ENCODE assay signal across 8 mouse cellular contexts in genomic region chr11:48774443-48775298, GRCm38 (mm10). TPM values are rescaled to one million over a fixed set of nuclear protein-coding genes. Genes with fewer than 3 reads are reported as not detected.
DNase-seq lines count a peak whose midpoint lies in the region; ATAC-seq and TF ChIP-seq lines count a peak whose summit lies in the region.

No protein-coding gene starts in this region.

- H3K36me3 ChIP-seq in heart, embryonic 14.5 days (ENCODE audit: control insufficient read depth, insufficient read depth, low read length) = no peaks in the 10 kb centered on the region
- no peaks in the 10 kb centered on the region for H3K36me3 ChIP-seq in neural tube, embryonic 13.5 days

- TF ChIP-seq POLR2A in lung, adult 2 months (IDR thresholded peaks at IDR 0.05; ENCODE audit: borderline replicate concordance, extremely low read depth, low read depth, low read length) = no peak

- H3K4me1 ChIP-seq in heart, embryonic 14.5 days (ENCODE audit: control insufficient read depth in 2 of 2, insufficient read depth in 2 of 2, low read length in 2 of 2) = no peaks in the 10 kb centered on the region
- H3K4me1 ChIP-seq in lung, adult 2 months (ENCODE audit: control insufficient read depth, insufficient read depth, low read length) = no peaks in the 10 kb centered on the region
- peaks cover 5% of the 10 kb centered on the region; the same call in 1 of the 2 replicates for H3K4me1 ChIP-seq in neural tube, embryonic 13.5 days (replicated peaks)

- H3K9ac ChIP-seq in heart, embryonic 14.5 days (ENCODE audit: low read length) = no peak overlapping the region
- no peak overlapping the region for H3K9ac ChIP-seq in neural tube, embryonic 13.5 days

- WGBS in heart, embryonic 14.5 days = 37% methylated on average over 17 of the region's 17 CpGs
- WGBS in lung, adult 2 months = 31% methylated on average over 17 of the region's 17 CpGs
- WGBS in neural tube, embryonic 13.5 days = 40% methylated on average over 17 of the region's 17 CpGs

- no peaks in the 10 kb centered on the region for H3K27me3 ChIP-seq in heart, embryonic 14.5 days (ENCODE audit: control insufficient read depth, insufficient read depth, low read length)
- no peaks in the 10 kb centered on the region for H3K27me3 ChIP-seq in neural tube, embryonic 13.5 days

- DNase-seq in A20 (ENCODE audit: low read depth, low spot score) = peak; percentile 67
- DNase-seq in CD8-positive naive resting alpha-beta T cell, adult 2 months (ENCODE audit: low read depth in 2 of 2, low spot score in 2 of 2) = peak; percentile 34 to 56
- DNase-seq in kidney, postnatal 14 days = peak; percentile 58
- peak; percentile 44 for DNase-seq in lung, adult 2 months
- DNase-seq in urinary bladder, postnatal 4 days (ENCODE audit: low spot score in 2 of 2) = no peak

- peak; percentile 23; the same call in 1 of the 2 replicates for TF ChIP-seq CTCF in lung, adult 2 months (IDR thresholded peaks at IDR 0.05; ENCODE audit: insufficient read depth, low read length)

- H3K4me2 ChIP-seq in heart, embryonic 14.5 days (ENCODE audit: low read length) = peak overlapping the region; percentile 42
- H3K4me2 ChIP-seq in neural tube, embryonic 13.5 days = peak overlapping the region; percentile 40

- H3K4me3 ChIP-seq in heart, embryonic 14.5 days (ENCODE audit: control insufficient read depth in 1 of 2, insufficient read depth in 1 of 2, low read depth in 1 of 2, low read length in 2 of 2) = no peak overlapping the region
- H3K4me3 ChIP-seq in lung, adult 2 months (replicated peaks; ENCODE audit: extremely low read depth, low read depth, low read length) = no peak overlapping the region
- H3K4me3 ChIP-seq in neural tube, embryonic 13.5 days = no peak overlapping the region

- H3K9me3 ChIP-seq in heart, embryonic 14.5 days (ENCODE audit: control insufficient read depth, low read length) = no peaks in the 10 kb centered on the region
- no peaks in the 10 kb centered on the region for H3K9me3 ChIP-seq in neural tube, embryonic 13.5 days

- no peak overlapping the region for H3K27ac ChIP-seq in heart, embryonic 14.5 days (replicated peaks in 1 of 2; ENCODE audit: control insufficient read depth in 1 of 2, insufficient read depth in 1 of 2, low read depth in 2 of 2, low read length in 2 of 2)
- no peak overlapping the region for H3K27ac ChIP-seq in neural tube, embryonic 13.5 days (replicated peaks)

- ATAC-seq in common myeloid progenitor, adult 5-6 weeks (replicated peaks; ENCODE audit: low read depth, poor library complexity, severe bottlenecking) = peak; percentile 43; the same call in 1 of the 2 replicates
- ATAC-seq in heart, embryonic 14.5 days (ENCODE audit: insufficient number of reproducible peaks, insufficient read depth, low FRiP score, low read depth) = no peak
- ATAC-seq in neural tube, embryonic 13.5 days (ENCODE audit: low read depth) = peak; percentile 52

RNA-seq across cellular contexts. Expression of gene Rack1, which starts 25.5 kb away (rescaled TPM):
- total RNA-seq in common myeloid progenitor, adult 5-6 weeks (2017) = 1,552 and 1,662 TPM in 2 replicates
- 462 and 512 TPM in 2 replicates for polyA plus RNA-seq in heart, embryonic 14.5 days (2014; fragmentation: Nextera tagmentation; extraction: Ambion mirVana)
- 1,286 and 1,489 TPM in 2 replicates for polyA plus RNA-seq in lung, adult 2 months (2012; rRNA removed)
- polyA plus RNA-seq in neural tube, embryonic 13.5 days (2015; fragmentation: Nextera tagmentation; extraction: Ambion mirVana) = 411 and 432 TPM in 2 replicates

RNA-seq across cellular contexts. Expression of gene Trim41, which starts 42.5 kb away (rescaled TPM):
- 50.2 and 70.9 TPM in 2 replicates for total RNA-seq in common myeloid progenitor, adult 5-6 weeks (2017)
- polyA plus RNA-seq in heart, embryonic 14.5 days (2014; fragmentation: Nextera tagmentation; extraction: Ambion mirVana) = 3.2 and 3.8 TPM in 2 replicates
- 28.9 and 32.4 TPM in 2 replicates for polyA plus RNA-seq in lung, adult 2 months (2012; rRNA removed)
- 6.2 and 6.9 TPM in 2 replicates for polyA plus RNA-seq in neural tube, embryonic 13.5 days (2015; fragmentation: Nextera tagmentation; extraction: Ambion mirVana)

RNA-seq across cellular contexts. Expression of gene Trim7, which starts 51.3 kb away (rescaled TPM):
- 0.19 and 0.78 TPM in 2 replicates for total RNA-seq in common myeloid progenitor, adult 5-6 weeks (2017)
- 1.4 and 1.5 TPM in 2 replicates for polyA plus RNA-seq in heart, embryonic 14.5 days (2014; fragmentation: Nextera tagmentation; extraction: Ambion mirVana)
- 7.8 and 11.6 TPM in 2 replicates for polyA plus RNA-seq in lung, adult 2 months (2012; rRNA removed)
- polyA plus RNA-seq in neural tube, embryonic 13.5 days (2015; fragmentation: Nextera tagmentation; extraction: Ambion mirVana) = 1.2 TPM in 2 replicates

RNA-seq across cellular contexts. Expression of gene Gm12184, which starts 51.8 kb away (rescaled TPM):
- 48.6 and 64.4 TPM in 2 replicates for total RNA-seq in common myeloid progenitor, adult 5-6 weeks (2017)
- 5.7 and 7.0 TPM in 2 replicates for polyA plus RNA-seq in heart, embryonic 14.5 days (2014; fragmentation: Nextera tagmentation; extraction: Ambion mirVana)
- polyA plus RNA-seq in lung, adult 2 months (2012; rRNA removed) = 5.3 TPM in 2 replicates
- polyA plus RNA-seq in neural tube, embryonic 13.5 days (2015; fragmentation: Nextera tagmentation; extraction: Ambion mirVana) = 3.2 and 4.3 TPM in 2 replicates

Comparison
In these comparisons a context has a peak if more than half of its experiments do, and no peak if none do; other contexts are left out.
1. DNase-seq: peak in A20 (single experiment), CD8-positive naive resting alpha-beta T cell, adult 2 months (2 of 2), kidney, postnatal 14 days (single experiment) and lung, adult 2 months (single experiment); none in urinary bladder, postnatal 4 days (0 of 2).